Mouse (Mus musculus) kidney, embryonic 16.5 days (tissue): ENCODE results near the gene Bach1. TPM values are rescaled to one million over a fixed set of nuclear protein-coding genes. Genes with fewer than 3 reads are reported as not detected.

ENCODE experiments used
- ATAC-seq: fragments of 200-750 bp; cut with Nextera tagmentation; 2 replicates; pipeline ENCODE4 v1.8.0; 2017; ENCODE audit warnings: moderate TSS enrichment; ENCODE audit not compliant: low FRiP score, low TSS enrichment
- H3K27ac ChIP-seq: fragments of 300-500 bp; sonication (generic); 2 replicates; pipeline ENCODE4 v1.5.1; 2014; ENCODE audit warnings: low read length
- H3K27me3 ChIP-seq: fragments of 300-500 bp; sonication (generic); 2 replicates; pipeline ENCODE4 v1.6.1; 2014; ENCODE audit warnings: low read length, control low read depth, mixed read lengths; ENCODE audit not compliant: insufficient read depth
- H3K36me3 ChIP-seq: fragments of 300-500 bp; sonication (generic); 2 replicates; pipeline ENCODE4 v1.6.1; 2014; ENCODE audit warnings: low read length, control low read depth, mixed read lengths; ENCODE audit not compliant: insufficient read depth
- H3K4me1 ChIP-seq: fragments of 300-500 bp; sonication (generic); 2 replicates; pipeline ENCODE4 v1.6.1; 2014; ENCODE audit warnings: low read length, control low read depth, mixed read lengths; ENCODE audit not compliant: insufficient read depth
- H3K4me2 ChIP-seq: fragments of 300-500 bp; sonication (generic); replicated peaks from 2 replicates; pipeline ENCODE4 v1.6.1; 2014; ENCODE audit warnings: low read depth, low read length
- H3K4me3 ChIP-seq: fragments of 300-500 bp; sonication (generic); 2 replicates; pipeline ENCODE4 v1.5.1; 2014; ENCODE audit warnings: mild to moderate bottlenecking, low read length
- H3K9ac ChIP-seq: fragments of 300-500 bp; sonication (generic); replicated peaks from 2 replicates; pipeline ENCODE4 v1.6.1; 2014; ENCODE audit warnings: low read length
- H3K9me3 ChIP-seq: fragments of 300-500 bp; sonication (generic); 2 replicates; pipeline ENCODE4 v1.6.1; 2016; ENCODE audit warnings: low read length, control low read depth
- WGBS: fragments of 180-500 bp; shearing (Covaris S2); extraction: QIAGEN DNeasy Blood & Tissue Kit; methylation state at CpG from one replicate; pipeline ENCODE4 v1.1.7; 2014; 5-methylcytosine and 5-hydroxymethylcytosine counted together
- polyA plus RNA-seq: library from polyadenylated mRNA; unstranded; fragments of >200 nt; fragmentation: Nextera tagmentation; extraction: Ambion mirVana; gene quantifications from 2 replicates; pipeline ENCODE4 v1.2.1, GENCODE M21; 2015

Bach1 gene
- 12.0 and 12.5 TPM in 2 replicates for polyA plus RNA-seq

GRCm38 (mm10) chr16:87698692-87699305, at the start of gene Bach1:
Gene Bach1 (plus strand): TSS chr16:87698945.
- peak; percentile 96 for ATAC-seq
- peak within 1 kb of the TSS; percentile 97 for H3K9ac ChIP-seq
- under 1% methylated on average over 67 of the region's 84 CpGs for WGBS
- no peaks in the 10 kb centered on the region for H3K27me3 ChIP-seq
- H3K4me3 ChIP-seq = peak within 1 kb of the TSS; percentile 89
- peak within 1 kb of the TSS; percentile 93 for H3K27ac ChIP-seq
- no peaks in the 10 kb centered on the region for H3K9me3 ChIP-seq
- peak within 1 kb of the TSS; percentile 79 for H3K4me2 ChIP-seq
- H3K36me3 ChIP-seq = no peaks in the 10 kb centered on the region
- peaks cover 25% of the 10 kb centered on the region for H3K4me1 ChIP-seq

GRCm38 (mm10) chr16:87652344-87652743, 46.4 kb upstream of the Bach1 start:
- Histone ChIP-seq H3K4me1 (peaks cover 4% of the 10 kb centered on the region; the same call in 1 of the 2 replicates), H3K9ac (no peak overlapping the region), H3K4me3 (no peak overlapping the region), H3K27ac (no peak overlapping the region), H3K4me2 (no peak overlapping the region), H3K36me3 (no peaks in the 10 kb centered on the region), H3K27me3 (no peaks in the 10 kb centered on the region), H3K9me3 (no peaks in the 10 kb centered on the region)
- WGBS = 65% methylated on average over 8 of the region's 8 CpGs
- ATAC-seq = no peak

GRCm38 (mm10) chr16:87652924-87653323, 45.8 kb upstream of the Bach1 start:
- no peaks in the 10 kb centered on the region for H3K27me3 ChIP-seq
- H3K4me3 ChIP-seq = no peak overlapping the region
- WGBS = 66% methylated on average over 13 of the region's 13 CpGs
- no peaks in the 10 kb centered on the region for H3K36me3 ChIP-seq
- ATAC-seq = no peak
- no peak overlapping the region for H3K4me2 ChIP-seq
- no peak overlapping the region for H3K27ac ChIP-seq
- H3K9ac ChIP-seq = no peak overlapping the region
- H3K4me1 ChIP-seq = peaks cover 4% of the 10 kb centered on the region; the same call in 1 of the 2 replicates
- H3K9me3 ChIP-seq = no peaks in the 10 kb centered on the region

GRCm38 (mm10) chr16:87654016-87654575, 44.6 kb upstream of the Bach1 start:
- 30% methylated on average over 11 of the region's 11 CpGs for WGBS
- Histone ChIP-seq H3K4me3 (no peak overlapping the region), H3K27ac (no peak overlapping the region), H3K36me3 (no peaks in the 10 kb centered on the region), H3K4me1 (peaks cover 4% of the 10 kb centered on the region; the same call in 1 of the 2 replicates), H3K9me3 (no peaks in the 10 kb centered on the region), H3K4me2 (no peak overlapping the region), H3K9ac (no peak overlapping the region), H3K27me3 (no peaks in the 10 kb centered on the region)
- ATAC-seq = peak; percentile 52; the same call in 1 of the 2 replicates

- no peak for ATAC-seq
These were observed 43.7 kb upstream of the Bach1 start for GRCm38 (mm10) chr16:87655005-87655404.

GRCm38 (mm10) chr16:87655579-87655978, 43.2 kb upstream of the Bach1 start:
- H3K36me3 ChIP-seq = no peaks in the 10 kb centered on the region
- no peak overlapping the region for H3K9ac ChIP-seq
- 66% methylated on average over 9 of the region's 9 CpGs for WGBS
- no peaks in the 10 kb centered on the region for H3K9me3 ChIP-seq
- no peak overlapping the region for H3K4me2 ChIP-seq
- no peaks in the 10 kb centered on the region for H3K27me3 ChIP-seq
- no peak overlapping the region for H3K4me3 ChIP-seq
- no peak overlapping the region for H3K27ac ChIP-seq
- H3K4me1 ChIP-seq = peaks cover 4% of the 10 kb centered on the region; the same call in 1 of the 2 replicates
- ATAC-seq = no peak

More at GRCm38 (mm10) chr16:87655005-87655404, 43.7 kb upstream of the Bach1 start:
- H3K27ac ChIP-seq = 0 out of 2 replicates have a peak overlapping the region, but pooled peaks have one; percentile 42
- H3K36me3 ChIP-seq = no peaks in the 10 kb centered on the region
- no peak overlapping the region for H3K4me2 ChIP-seq
- no peak overlapping the region for H3K9ac ChIP-seq
- H3K4me3 ChIP-seq = no peak overlapping the region
- no peaks in the 10 kb centered on the region for H3K9me3 ChIP-seq
- H3K4me1 ChIP-seq = peaks cover 4% of the 10 kb centered on the region; the same call in 1 of the 2 replicates
- no peaks in the 10 kb centered on the region for H3K27me3 ChIP-seq
- WGBS = 65% methylated on average over 5 of the region's 5 CpGs

- Histone ChIP-seq H3K9ac (no peak overlapping the region), H3K36me3 (no peaks in the 10 kb centered on the region), H3K27me3 (no peaks in the 10 kb centered on the region), H3K27ac (no peak overlapping the region), H3K9me3 (no peaks in the 10 kb centered on the region), H3K4me3 (no peak overlapping the region), H3K4me1 (peaks cover 9% of the 10 kb centered on the region; the same call in 1 of the 2 replicates), H3K4me2 (no peak overlapping the region)
- WGBS = 87% methylated on average over 4 of the region's 4 CpGs
- no peak for ATAC-seq
These were observed 42.0 kb upstream of the Bach1 start for GRCm38 (mm10) chr16:87656771-87657170.

GRCm38 (mm10) chr16:87657291-87657690, 41.5 kb upstream of the Bach1 start:
- no peak for ATAC-seq
- Histone ChIP-seq H3K36me3 (no peaks in the 10 kb centered on the region), H3K4me2 (no peak overlapping the region), H3K27ac (no peak overlapping the region), H3K4me1 (peaks cover 9% of the 10 kb centered on the region; the same call in 1 of the 2 replicates), H3K9me3 (no peaks in the 10 kb centered on the region), H3K4me3 (no peak overlapping the region), H3K27me3 (no peaks in the 10 kb centered on the region), H3K9ac (no peak overlapping the region)
- WGBS = 94% methylated on average over 9 of the region's 9 CpGs

- Histone ChIP-seq H3K4me1 (0 out of 2 replicates have a peak, but pooled peaks cover 4% of the 10 kb centered on the region), H3K4me2 (0 out of 2 replicates have a peak overlapping the region, but pooled peaks have one; percentile 6), H3K9ac (no peak overlapping the region), H3K36me3 (no peaks in the 10 kb centered on the region), H3K4me3 (no peak overlapping the region), H3K9me3 (no peaks in the 10 kb centered on the region), H3K27me3 (no peaks in the 10 kb centered on the region), H3K27ac (0 out of 2 replicates have a peak overlapping the region, but pooled peaks have one; percentile 22)
- 55% methylated on average over 12 of the region's 12 CpGs for WGBS
- peak; percentile 75 for ATAC-seq
These were observed 37.7 kb upstream of the Bach1 start for GRCm38 (mm10) chr16:87661024-87661471.

- Histone ChIP-seq H3K4me3 (no peak overlapping the region), H3K4me2 (no peak overlapping the region), H3K9me3 (no peaks in the 10 kb centered on the region), H3K27ac (0 out of 2 replicates have a peak overlapping the region, but pooled peaks have one; percentile 22), H3K9ac (no peak overlapping the region), H3K4me1 (0 out of 2 replicates have a peak, but pooled peaks cover 4% of the 10 kb centered on the region), H3K27me3 (no peaks in the 10 kb centered on the region), H3K36me3 (no peaks in the 10 kb centered on the region)
- ATAC-seq = no peak
- 89% methylated on average over 8 of the region's 8 CpGs for WGBS
These were observed 37.1 kb upstream of the Bach1 start for GRCm38 (mm10) chr16:87661636-87662035.
